Mouse (Mus musculus) limb, embryonic 12.5 days (tissue): ENCODE measurements around the gene Map4k3. TPM values are rescaled to one million over a fixed set of nuclear protein-coding genes. Genes with fewer than 3 reads are reported as not detected.
A peak's percentile ranks its signal among the peaks of the same experiment; 100 is the strongest.

Experiments used
- ATAC-seq: fragments of 200-750 bp; cut with Nextera tagmentation; 2 replicates; pipeline ENCODE4 v1.8.0; 2017; ENCODE audit warnings: low read depth, moderate TSS enrichment; ENCODE audit not compliant: insufficient number of reproducible peaks, insufficient read depth, low FRiP score, low TSS enrichment
- H3K27ac ChIP-seq: fragments of 300-500 bp; sonication (generic); 2 replicates; pipeline ENCODE4 v1.5.1; 2016; ENCODE audit warnings: mild to moderate bottlenecking, moderate library complexity
- H3K27me3 ChIP-seq: fragments of 300-500 bp; sonication (generic); 2 replicates; pipeline ENCODE4 v1.6.1; 2016; ENCODE audit warnings: mild to moderate bottlenecking, moderate library complexity
- H3K36me3 ChIP-seq: fragments of 300-500 bp; sonication (generic); 2 replicates; pipeline ENCODE4 v1.6.1; 2016; ENCODE audit warnings: mild to moderate bottlenecking, moderate library complexity
- H3K4me1 ChIP-seq: fragments of 300-500 bp; sonication (generic); replicated peaks from 2 replicates; pipeline ENCODE4 v1.6.1; 2016
- H3K4me2 ChIP-seq: fragments of 300-500 bp; sonication (generic); 2 replicates; pipeline ENCODE4 v1.6.1; 2016; ENCODE audit warnings: mild to moderate bottlenecking, moderate library complexity
- H3K4me3 ChIP-seq: fragments of 300-500 bp; sonication (generic); replicated peaks from 2 replicates; pipeline ENCODE4 v1.5.1; 2016; ENCODE audit warnings: mild to moderate bottlenecking
- H3K9ac ChIP-seq: fragments of 300-500 bp; sonication (generic); replicated peaks from 2 replicates; pipeline ENCODE4 v1.6.1; 2016; ENCODE audit warnings: mild to moderate bottlenecking, moderate library complexity
- H3K9me3 ChIP-seq: fragments of 300-500 bp; sonication (generic); 2 replicates; pipeline ENCODE4 v1.6.1; 2016; ENCODE audit warnings: mild to moderate bottlenecking, moderate library complexity
- WGBS: fragments of 180-500 bp; shearing (Covaris S2); methylation state at CpG from one replicate; pipeline ENCODE4 v1.1.7; 2016; 5-methylcytosine and 5-hydroxymethylcytosine counted together
- polyA plus RNA-seq: library from polyadenylated mRNA; unstranded; fragments of >200 nt; fragmentation: Nextera tagmentation; extraction: Ambion mirVana; gene quantifications from 2 replicates; pipeline ENCODE4 v1.2.1, GENCODE M21; 2016

Map4k3 gene
- polyA plus RNA-seq, 1 experiment from 2014 or later, result 35.8 TPM

- WGBS, result 90% methylated on average over 3 of the region's 3 CpGs
- Histone ChIP-seq H3K4me3 (no peak overlapping the region), H3K9ac (no peak overlapping the region), H3K36me3 (peaks cover 36% of the 10 kb centered on the region), H3K4me2 (no peak overlapping the region), H3K4me1 (peaks cover 18% of the 10 kb centered on the region), H3K27me3 (no peaks in the 10 kb centered on the region), H3K27ac (no peak overlapping the region), H3K9me3 (no peaks in the 10 kb centered on the region)
- ATAC-seq, result no peak
These were observed 74.0 kb downstream of the Map4k3 start for GRCm38 (mm10) chr17:80654323-80654722.

- 39% methylated on average over 6 of the region's 6 CpGs for WGBS
- ATAC-seq, result 0 out of 2 replicates have a peak, but pooled peaks have one; percentile 52
- no peak overlapping the region for H3K4me2 ChIP-seq
- H3K9ac ChIP-seq, result no peak overlapping the region
- H3K36me3 ChIP-seq, result peaks cover 49% of the 10 kb centered on the region
- H3K4me3 ChIP-seq, result no peak overlapping the region
- 0 out of 2 replicates have a peak overlapping the region, but pooled peaks have one; percentile 45 for H3K27ac ChIP-seq
- H3K4me1 ChIP-seq, result peaks cover 14% of the 10 kb centered on the region
- H3K27me3 ChIP-seq, result no peaks in the 10 kb centered on the region
- H3K9me3 ChIP-seq, result no peaks in the 10 kb centered on the region
These were observed 75.5 kb downstream of the Map4k3 start for GRCm38 (mm10) chr17:80652740-80653139.

GRCm38 (mm10) chr17:80646843-80647242 is 81.4 kb downstream of the Map4k3 start:
- H3K4me2 ChIP-seq, result no peak overlapping the region
- H3K4me1 ChIP-seq, result no peaks in the 10 kb centered on the region
- no peaks in the 10 kb centered on the region for H3K27me3 ChIP-seq
- H3K4me3 ChIP-seq, result no peak overlapping the region
- peaks cover 72% of the 10 kb centered on the region for H3K36me3 ChIP-seq
- 65% methylated on average over 5 of the region's 5 CpGs for WGBS
- H3K27ac ChIP-seq, result no peak overlapping the region
- H3K9me3 ChIP-seq, result no peaks in the 10 kb centered on the region
- no peak for ATAC-seq
- H3K9ac ChIP-seq, result no peak overlapping the region

DNA sequence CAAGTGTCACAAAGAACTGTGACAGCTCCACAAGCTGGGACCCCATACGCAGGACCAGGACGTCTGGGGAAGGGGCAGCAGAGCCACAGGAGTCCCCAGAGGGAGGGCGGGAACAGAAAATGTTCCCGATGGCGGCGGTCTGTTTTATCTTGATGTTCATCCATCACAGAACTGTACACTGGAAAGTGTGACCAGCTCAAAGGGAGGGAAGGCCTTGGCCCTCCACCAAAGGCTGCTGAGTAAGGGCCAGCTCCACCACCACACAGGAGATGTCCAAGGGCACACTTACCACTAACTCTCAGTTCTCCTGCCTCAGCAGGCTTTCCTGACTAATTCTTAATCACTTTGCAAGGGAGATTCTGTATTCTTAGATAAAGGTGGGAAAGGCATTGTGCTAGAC is 82.2 kb downstream of the Map4k3 start:
- no peak overlapping the region for H3K4me3 ChIP-seq
- no peak overlapping the region for H3K4me2 ChIP-seq
- H3K9me3 ChIP-seq, result no peaks in the 10 kb centered on the region
- WGBS, result 86% methylated on average over 6 of the region's 6 CpGs
- H3K36me3 ChIP-seq, result peaks cover 75% of the 10 kb centered on the region
- H3K4me1 ChIP-seq, result no peaks in the 10 kb centered on the region
- no peaks in the 10 kb centered on the region for H3K27me3 ChIP-seq
- ATAC-seq, result no peak
- no peak overlapping the region for H3K9ac ChIP-seq
- no peak overlapping the region for H3K27ac ChIP-seq

DNA sequence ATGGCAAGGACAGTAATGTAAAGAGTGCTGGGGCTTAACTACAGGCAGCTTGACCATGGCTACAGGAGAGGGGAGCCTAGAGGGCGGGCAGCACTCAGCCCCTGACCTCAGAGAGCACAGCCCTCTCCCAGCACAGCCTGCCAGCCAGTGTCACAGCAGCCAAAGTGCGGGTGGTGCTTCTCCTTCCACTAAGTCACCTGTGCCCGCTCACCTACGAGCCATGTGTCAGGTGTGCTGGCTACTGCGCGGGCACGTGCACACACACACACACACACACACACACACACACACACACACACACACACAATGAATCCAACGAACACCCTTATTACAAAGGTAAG is 82.6 kb downstream of the Map4k3 start:
- H3K4me1 ChIP-seq, result no peaks in the 10 kb centered on the region
- no peak for ATAC-seq
- peaks cover 80% of the 10 kb centered on the region for H3K36me3 ChIP-seq
- no peaks in the 10 kb centered on the region for H3K9me3 ChIP-seq
- 95% methylated on average over 7 of the region's 8 CpGs for WGBS
- no peak overlapping the region for H3K4me2 ChIP-seq
- no peaks in the 10 kb centered on the region for H3K27me3 ChIP-seq
- no peak overlapping the region for H3K27ac ChIP-seq
- H3K4me3 ChIP-seq, result no peak overlapping the region
- no peak overlapping the region for H3K9ac ChIP-seq

- no peaks in the 10 kb centered on the region for H3K4me1 ChIP-seq
- no peak overlapping the region for H3K4me2 ChIP-seq
- ATAC-seq, result no peak
- no peak overlapping the region for H3K4me3 ChIP-seq
- H3K27ac ChIP-seq, result no peak overlapping the region
- no peaks in the 10 kb centered on the region for H3K27me3 ChIP-seq
- no peaks in the 10 kb centered on the region for H3K9me3 ChIP-seq
- H3K9ac ChIP-seq, result no peak overlapping the region
- H3K36me3 ChIP-seq, result peaks cover 84% of the 10 kb centered on the region
- 91% methylated on average over 14 of the region's 14 CpGs for WGBS
These were observed 83.1 kb downstream of the Map4k3 start for GRCm38 (mm10) chr17:80644983-80645693.

DNA sequence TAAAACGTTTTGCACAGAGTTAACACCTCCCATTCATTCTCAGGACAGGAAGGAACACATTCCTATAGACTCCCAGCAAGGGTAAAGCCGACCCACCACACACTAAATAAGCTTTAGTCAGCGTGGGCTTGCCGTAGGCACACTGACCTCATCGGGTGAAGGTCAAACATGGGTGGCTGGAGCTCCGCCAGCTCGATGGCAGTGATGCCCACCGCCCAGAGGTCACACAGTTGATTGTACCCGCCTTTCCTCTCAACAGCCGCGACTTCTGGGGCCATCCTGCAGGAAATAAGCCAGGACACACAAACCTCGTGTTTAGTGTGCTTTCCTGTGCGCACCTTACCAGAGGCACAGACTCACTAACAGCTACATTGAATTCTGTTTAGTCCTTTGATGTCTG is 83.7 kb downstream of the Map4k3 start:
- Histone ChIP-seq H3K9ac (no peak overlapping the region), H3K4me2 (no peak overlapping the region), H3K27ac (no peak overlapping the region), H3K27me3 (no peaks in the 10 kb centered on the region), H3K36me3 (peaks cover 86% of the 10 kb centered on the region), H3K4me1 (no peaks in the 10 kb centered on the region), H3K9me3 (no peaks in the 10 kb centered on the region), H3K4me3 (no peak overlapping the region)
- 66% methylated on average over 13 of the region's 13 CpGs for WGBS
- no peak for ATAC-seq

GRCm38 (mm10) chr17:80638121-80638520 is 90.2 kb downstream of the Map4k3 start:
- peaks cover 68% of the 10 kb centered on the region for H3K36me3 ChIP-seq

DNA sequence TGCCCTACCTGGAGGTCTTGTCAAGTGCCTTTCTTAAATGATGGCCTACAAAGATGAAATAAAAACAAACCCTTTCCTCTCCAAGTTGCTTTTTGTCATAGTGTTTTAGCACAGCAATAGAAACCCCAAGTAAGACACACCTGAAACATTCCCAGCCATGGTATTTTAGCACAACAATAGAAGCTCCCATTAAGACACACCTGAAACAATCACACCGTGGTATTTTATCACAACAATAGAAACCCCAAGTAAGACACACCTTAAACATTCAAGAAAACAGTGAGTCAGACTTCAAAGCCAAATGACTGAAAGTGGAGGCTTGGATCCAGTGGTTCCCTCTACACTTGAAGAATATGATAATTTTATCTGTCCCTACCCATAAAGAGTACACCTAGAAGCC is 92.5 kb downstream of the Map4k3 start:
- no peak for ATAC-seq
- H3K9ac ChIP-seq, result no peak overlapping the region
- no peaks in the 10 kb centered on the region for H3K27me3 ChIP-seq
- H3K27ac ChIP-seq, result no peak overlapping the region
- H3K9me3 ChIP-seq, result no peaks in the 10 kb centered on the region
- no peak overlapping the region for H3K4me2 ChIP-seq
- WGBS, result 74% methylated on average over 1 of the region's 1 CpGs
- no peak overlapping the region for H3K4me3 ChIP-seq
- H3K4me1 ChIP-seq, result no peaks in the 10 kb centered on the region
- peaks cover 71% of the 10 kb centered on the region for H3K36me3 ChIP-seq

More at GRCm38 (mm10) chr17:80638121-80638520, 90.2 kb downstream of the Map4k3 start:
- no peak for ATAC-seq
- Histone ChIP-seq H3K27ac (no peak overlapping the region), H3K9me3 (no peaks in the 10 kb centered on the region), H3K27me3 (no peaks in the 10 kb centered on the region), H3K4me2 (no peak overlapping the region), H3K4me3 (no peak overlapping the region), H3K9ac (no peak overlapping the region), H3K4me1 (no peaks in the 10 kb centered on the region)
- WGBS, result 84% methylated on average over 8 of the region's 8 CpGs

- no peaks in the 10 kb centered on the region for H3K4me1 ChIP-seq
- 94% methylated on average over 5 of the region's 5 CpGs for WGBS
- peaks cover 62% of the 10 kb centered on the region for H3K36me3 ChIP-seq
- H3K9me3 ChIP-seq, result no peaks in the 10 kb centered on the region
- no peak overlapping the region for H3K4me2 ChIP-seq
- ATAC-seq, result no peak
- H3K9ac ChIP-seq, result no peak overlapping the region
- no peak overlapping the region for H3K4me3 ChIP-seq
- H3K27me3 ChIP-seq, result no peaks in the 10 kb centered on the region
- H3K27ac ChIP-seq, result no peak overlapping the region
These were observed 95.4 kb downstream of the Map4k3 start for GRCm38 (mm10) chr17:80632846-80633245.

- Histone ChIP-seq H3K4me1 (no peaks in the 10 kb centered on the region), H3K4me2 (no peak overlapping the region), H3K9ac (no peak overlapping the region), H3K9me3 (no peaks in the 10 kb centered on the region), H3K27me3 (no peaks in the 10 kb centered on the region), H3K36me3 (peaks cover 63% of the 10 kb centered on the region), H3K4me3 (no peak overlapping the region), H3K27ac (no peak overlapping the region)
- ATAC-seq, result no peak
- WGBS, result 96% methylated on average over 4 of the region's 4 CpGs
These were observed 95.9 kb downstream of the Map4k3 start for GRCm38 (mm10) chr17:80632354-80632753.

- Histone ChIP-seq H3K4me2 (no peak overlapping the region), H3K4me1 (no peaks in the 10 kb centered on the region), H3K4me3 (no peak overlapping the region), H3K27me3 (no peaks in the 10 kb centered on the region), H3K36me3 (peaks cover 67% of the 10 kb centered on the region), H3K9ac (no peak overlapping the region), H3K27ac (no peak overlapping the region), H3K9me3 (no peaks in the 10 kb centered on the region)
- 86% methylated on average over 3 of the region's 3 CpGs for WGBS
- ATAC-seq, result no peak
These were observed 97.3 kb downstream of the Map4k3 start for GRCm38 (mm10) chr17:80631028-80631427.
